Mouse (Mus musculus): Measurements from ENCODE around the gene Kcnh5.

DNA sequence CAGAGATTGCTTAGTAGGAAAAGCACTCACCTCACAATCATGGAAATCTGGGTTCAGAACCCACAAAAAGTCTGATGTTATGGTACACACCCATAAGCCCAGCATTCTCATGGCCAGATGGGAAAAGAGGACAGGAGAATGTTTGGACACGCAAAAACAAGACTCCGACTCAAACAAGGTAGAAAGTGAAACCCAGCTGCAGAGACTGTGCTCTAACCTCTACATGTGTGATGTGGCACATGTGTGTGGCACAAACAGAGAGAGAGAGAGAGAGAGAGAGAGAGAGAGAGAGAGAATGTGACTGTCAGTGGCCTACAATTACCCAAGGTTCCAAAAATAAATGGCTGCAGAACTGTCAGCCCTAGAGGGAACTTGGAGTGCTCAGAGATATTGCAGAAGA is 106.1 kb downstream of the Kcnh5 start:
- TF ChIP-seq CTCF (IDR thresholded peaks at IDR 0.05; ENCODE audit: extremely low read depth, insufficient read depth, low read length) (no peak), POLR2A (IDR thresholded peaks at IDR 0.05; ENCODE audit: extremely low read depth, insufficient read depth, low read length) (no peak)
